Mouse (Mus musculus) ES-E14 (cell line): Measurements from ENCODE around the gene Prr5.

ENCODE experiments used
- MAFK ChIP-seq: IDR thresholded peaks from 2 replicates; pipeline ENCODE4 v1.6.1; 2014; ENCODE audit warnings: mild to moderate bottlenecking, low read depth, low read length, inconsistent platforms; ENCODE audit not compliant: insufficient read depth
- ZNF384 ChIP-seq: IDR thresholded peaks from 2 replicates; pipeline ENCODE4 v1.6.1; 2012; ENCODE audit warnings: low read depth, low read length, inconsistent platforms

DNA sequence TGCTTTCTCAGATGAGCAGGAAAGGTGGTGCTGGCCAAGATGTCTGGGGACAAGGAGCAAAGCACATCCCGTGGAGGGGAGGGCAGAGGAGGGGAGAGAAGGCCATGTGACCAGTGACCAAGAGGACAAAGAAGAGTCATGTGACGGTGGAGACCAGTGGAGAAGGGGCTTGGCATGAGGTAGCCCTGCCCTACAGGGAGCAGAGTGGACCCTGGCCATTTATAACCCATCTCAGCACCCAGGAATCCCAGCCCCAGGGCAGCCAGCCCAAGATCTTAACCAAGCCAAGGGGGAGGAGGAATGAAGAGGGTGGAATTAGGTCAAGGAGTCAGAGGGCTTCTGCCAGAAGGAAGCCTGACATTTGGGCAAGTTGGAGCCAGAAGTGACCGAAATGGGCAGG, 3.2 kb downstream of the Prr5 start:
- TF ChIP-seq ZNF384, result no peak
- TF ChIP-seq MAFK, result no peak
